Mouse (Mus musculus) lung, embryonic 16.5 days (tissue): ENCODE data around the gene Robo3. TPM values are rescaled to one million over a fixed set of nuclear protein-coding genes. Genes with fewer than 3 reads are reported as not detected.
A peak's percentile ranks its signal among the peaks of the same experiment; 100 is the strongest.

ENCODE experiments used
- ATAC-seq: fragments of 200-750 bp; cut with Nextera tagmentation; 2 replicates; pipeline ENCODE4 v1.8.0; 2017; ENCODE audit warnings: low read depth, mild to moderate bottlenecking, moderate library complexity
- H3K27ac ChIP-seq: fragments of 300-500 bp; sonication (generic); 2 replicates; pipeline ENCODE4 v1.5.1; 2014; ENCODE audit warnings: mild to moderate bottlenecking, control low read depth, low read length
- H3K27me3 ChIP-seq: fragments of 300-500 bp; sonication (generic); 2 replicates; pipeline ENCODE4 v1.6.1; 2014; ENCODE audit warnings: low read depth, low read length, mixed read lengths; ENCODE audit not compliant: control insufficient read depth, insufficient read depth
- H3K36me3 ChIP-seq: fragments of 300-500 bp; sonication (generic); 2 replicates; pipeline ENCODE4 v1.6.1; 2014; ENCODE audit warnings: low read length; ENCODE audit not compliant: control insufficient read depth, insufficient read depth
- H3K4me1 ChIP-seq: fragments of 300-500 bp; sonication (generic); replicated peaks from 2 replicates; pipeline ENCODE4 v1.6.1; 2014; ENCODE audit warnings: low read length, mixed read lengths; ENCODE audit not compliant: control insufficient read depth, insufficient read depth
- H3K4me2 ChIP-seq: fragments of 300-500 bp; sonication (generic); 2 replicates; pipeline ENCODE4 v1.6.1; 2014; ENCODE audit warnings: low read depth, low read length, control low read depth
- H3K4me3 ChIP-seq: fragments of 300-500 bp; sonication (generic); 2 replicates; pipeline ENCODE4 v1.5.1; 2014; ENCODE audit warnings: mild to moderate bottlenecking, low read length, control low read depth
- H3K9ac ChIP-seq: fragments of 300-500 bp; sonication (generic); 2 replicates; pipeline ENCODE4 v1.6.1; 2014; ENCODE audit warnings: low read length, control low read depth
- H3K9me3 ChIP-seq: fragments of 300-500 bp; sonication (generic); 2 replicates; pipeline ENCODE4 v1.6.1; 2016; ENCODE audit warnings: low read length; ENCODE audit not compliant: control insufficient read depth
- WGBS: fragments of 180-500 bp; shearing (Covaris S2); extraction: QIAGEN DNeasy Blood & Tissue Kit; methylation state at CpG from one replicate; pipeline ENCODE4 v1.1.7; 2014; 5-methylcytosine and 5-hydroxymethylcytosine counted together
- polyA plus RNA-seq: library from polyadenylated mRNA; unstranded; fragments of >200 nt; fragmentation: Nextera tagmentation; extraction: Ambion mirVana; gene quantifications from 2 replicates; pipeline ENCODE4 v1.2.1, GENCODE M21; 2015

The Robo3 gene
- 0.15 and 0.19 TPM in 2 replicates for polyA plus RNA-seq

GRCm38 (mm10) chr9:37432720-37433421 is at the start of gene Robo3:
Gene Robo3 (minus strand): TSS chr9:37433246.
- Histone ChIP-seq H3K4me2 (peak within 1 kb of the TSS; percentile 55), H3K36me3 (no peaks in the 10 kb centered on the region), H3K9me3 (no peaks in the 10 kb centered on the region), H3K27me3 (peaks cover 64% of the 10 kb centered on the region), H3K27ac (no peak within 1 kb of the TSS), H3K4me3 (peak within 1 kb of the TSS; percentile 39), H3K4me1 (peaks cover 21% of the 10 kb centered on the region), H3K9ac (peak within 1 kb of the TSS; percentile 11; the same call in 1 of the 2 replicates)
- WGBS, result under 1% methylated on average over 38 of the region's 40 CpGs
- ATAC-seq, result no peak

- Histone ChIP-seq H3K9me3 (no peaks in the 10 kb centered on the region), H3K9ac (no peak overlapping the region), H3K27ac (no peak overlapping the region), H3K4me3 (no peak overlapping the region), H3K4me1 (no peaks in the 10 kb centered on the region), H3K4me2 (no peak overlapping the region), H3K27me3 (no peaks in the 10 kb centered on the region), H3K36me3 (no peaks in the 10 kb centered on the region)
- ATAC-seq, result no peak
- WGBS, result 70% methylated on average over 7 of the region's 7 CpGs
These were observed 41.9 kb upstream of the Robo3 start for GRCm38 (mm10) chr9:37474923-37475322.

GRCm38 (mm10) chr9:37473611-37474125 is 40.6 kb upstream of the Robo3 start:
- H3K36me3 ChIP-seq, result no peaks in the 10 kb centered on the region
- H3K4me1 ChIP-seq, result no peaks in the 10 kb centered on the region
- H3K4me3 ChIP-seq, result no peak overlapping the region
- no peak overlapping the region for H3K27ac ChIP-seq
- no peak for ATAC-seq
- WGBS, result 67% methylated on average over 3 of the region's 3 CpGs
- H3K9ac ChIP-seq, result no peak overlapping the region
- H3K4me2 ChIP-seq, result no peak overlapping the region
- H3K9me3 ChIP-seq, result no peaks in the 10 kb centered on the region
- H3K27me3 ChIP-seq, result no peaks in the 10 kb centered on the region

- peaks cover 47% of the 10 kb centered on the region for H3K27me3 ChIP-seq
- no peak overlapping the region for H3K4me2 ChIP-seq
- no peak; the same call in 1 of the 2 replicates for ATAC-seq
These were observed 29.7 kb upstream of the Robo3 start for GRCm38 (mm10) chr9:37462764-37463163.

DNA sequence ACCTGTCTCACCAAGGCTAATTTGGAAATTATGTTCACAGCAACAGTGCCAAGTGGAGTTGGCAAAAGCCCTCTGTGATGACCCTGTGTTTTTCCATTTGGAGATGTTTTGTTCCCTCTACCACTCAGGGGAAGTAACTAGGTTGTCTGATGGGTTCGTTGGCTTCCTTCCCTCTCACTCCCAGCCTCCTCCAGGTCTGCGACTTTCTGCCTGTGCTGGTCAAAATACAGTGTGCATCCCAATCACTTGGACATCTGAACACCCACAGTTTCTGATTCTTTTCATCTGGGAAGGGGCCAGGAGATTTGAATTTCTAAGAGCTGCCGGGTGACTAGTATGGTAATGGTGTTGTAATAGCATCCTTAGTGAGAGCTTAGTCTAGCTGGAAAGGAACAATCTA is 28.5 kb upstream of the Robo3 start:
- Histone ChIP-seq H3K9ac (no peak overlapping the region), H3K9me3 (no peaks in the 10 kb centered on the region), H3K27me3 (peaks cover 59% of the 10 kb centered on the region), H3K36me3 (no peaks in the 10 kb centered on the region), H3K4me1 (peaks cover 17% of the 10 kb centered on the region), H3K4me3 (no peak overlapping the region), H3K27ac (no peak overlapping the region), H3K4me2 (no peak overlapping the region)
- 12% methylated on average over 3 of the region's 3 CpGs for WGBS
- ATAC-seq, result no peak

More at GRCm38 (mm10) chr9:37462764-37463163, 29.7 kb upstream of the Robo3 start:
- Histone ChIP-seq H3K9me3 (no peaks in the 10 kb centered on the region), H3K27ac (no peak overlapping the region), H3K4me1 (peaks cover 11% of the 10 kb centered on the region), H3K9ac (no peak overlapping the region), H3K4me3 (no peak overlapping the region), H3K36me3 (no peaks in the 10 kb centered on the region)
- WGBS, result 15% methylated on average over 7 of the region's 7 CpGs

- Histone ChIP-seq H3K9me3 (no peaks in the 10 kb centered on the region), H3K27me3 (peaks cover 65% of the 10 kb centered on the region), H3K36me3 (no peaks in the 10 kb centered on the region), H3K9ac (no peak overlapping the region), H3K27ac (no peak overlapping the region), H3K4me1 (peaks cover 23% of the 10 kb centered on the region), H3K4me3 (peak overlapping the region; percentile 54), H3K4me2 (peak overlapping the region; percentile 88)
- ATAC-seq, result no peak
- WGBS, result 7% methylated on average over 5 of the region's 5 CpGs
These were observed 27.9 kb upstream of the Robo3 start for GRCm38 (mm10) chr9:37460961-37461340.

GRCm38 (mm10) chr9:37460043-37460960 is 27.3 kb upstream of the Robo3 start:
- Histone ChIP-seq H3K4me3 (peak overlapping the region; percentile 54), H3K4me1 (peaks cover 24% of the 10 kb centered on the region), H3K27ac (no peak overlapping the region), H3K36me3 (no peaks in the 10 kb centered on the region), H3K4me2 (peak overlapping the region; percentile 88), H3K9me3 (no peaks in the 10 kb centered on the region), H3K9ac (peak overlapping the region; percentile 25; the same call in 1 of the 2 replicates), H3K27me3 (peaks cover 71% of the 10 kb centered on the region)
- WGBS, result under 1% methylated on average over 79 of the region's 81 CpGs
- ATAC-seq, result peak; percentile 56

GRCm38 (mm10) chr9:37459665-37460042 is 26.6 kb upstream of the Robo3 start:
- no peak overlapping the region for H3K27ac ChIP-seq
- no peaks in the 10 kb centered on the region for H3K36me3 ChIP-seq
- peaks cover 24% of the 10 kb centered on the region for H3K4me1 ChIP-seq
- no peak for ATAC-seq
- H3K9me3 ChIP-seq, result no peaks in the 10 kb centered on the region
- H3K4me3 ChIP-seq, result peak overlapping the region; percentile 54
- H3K4me2 ChIP-seq, result peak overlapping the region; percentile 88
- H3K27me3 ChIP-seq, result peaks cover 75% of the 10 kb centered on the region
- WGBS, result 2% methylated on average over 9 of the region's 9 CpGs
- H3K9ac ChIP-seq, result no peak overlapping the region

DNA sequence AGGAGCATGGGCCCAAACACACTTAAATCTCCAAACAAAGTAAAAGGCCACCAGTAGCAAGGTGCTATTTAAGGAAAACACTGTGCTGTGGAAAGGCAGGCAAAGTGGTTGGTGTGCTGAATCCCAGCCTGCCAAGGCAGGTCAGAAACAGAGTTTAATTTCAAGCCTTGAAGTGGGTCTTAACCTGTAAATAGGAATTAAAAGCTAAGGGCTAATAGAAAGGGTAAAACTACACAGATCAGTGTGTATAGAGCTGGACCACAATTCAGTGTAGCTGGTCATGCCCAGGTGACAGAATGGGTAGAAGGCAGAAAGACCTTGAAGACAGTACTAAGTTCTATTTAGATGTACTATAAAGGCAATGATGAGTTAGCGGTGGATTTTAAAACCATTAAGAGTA is 24.1 kb upstream of the Robo3 start:
- Histone ChIP-seq H3K27ac (no peak overlapping the region), H3K4me1 (peaks cover 24% of the 10 kb centered on the region), H3K4me2 (no peak overlapping the region), H3K27me3 (peaks cover 92% of the 10 kb centered on the region), H3K9ac (no peak overlapping the region), H3K36me3 (no peaks in the 10 kb centered on the region), H3K4me3 (no peak overlapping the region), H3K9me3 (no peaks in the 10 kb centered on the region)
- WGBS, result 82% methylated on average over 1 of the region's 1 CpGs
- no peak for ATAC-seq
